Mouse (Mus musculus): Measurements from ENCODE around the gene Luc7l.

GRCm38 (mm10) chr17:26243471-26244100 is 9.1 kb upstream of the Luc7l start:
- TF ChIP-seq CTCF (IDR thresholded peaks at IDR 0.05 in 2 of 3, conservative IDR thresholded peaks at IDR 0.05 in 1 of 3; ENCODE audit: control insufficient read depth in 1 of 3, insufficient read depth in 1 of 3, low read depth in 2 of 3, low read length in 3 of 3, poor library complexity in 1 of 3, severe bottlenecking in 1 of 3) = peak in 1 of 3 experiments; percentile 1; a peak in 1 of 6 replicates
- 0 out of 4 replicates have a peak, but pooled peaks of 1 of the 2 experiments have one; percentile 31 for TF ChIP-seq POLR2A (IDR thresholded peaks at IDR 0.05; ENCODE audit: control insufficient read depth in 1 of 2, insufficient read depth in 1 of 2, low read depth in 1 of 2, low read length in 2 of 2, poor library complexity in 1 of 2)
- TF ChIP-seq SMC3 (IDR thresholded peaks at IDR 0.05; ENCODE audit: low read depth, low read length) = no peak
- no peak for TF ChIP-seq GATA1 (IDR thresholded peaks at IDR 0.05; ENCODE audit: low read depth, low read length)

All from MEL (cell line).